Mouse (Mus musculus): ENCODE results near the gene Xlr5c. TPM values are rescaled to one million over a fixed set of nuclear protein-coding genes. Genes with fewer than 3 reads are reported as not detected.
"Not testable (repeated sequence)": the region's sequence is repeated elsewhere in the genome, so short reads cannot be mapped to it uniquely, and the experiment has no call there.

The Xlr5c gene
- not detected for total RNA-seq (2021)
- long read RNA-seq, experiment 1, result 0 reads
- long read RNA-seq, experiment 2, result 0 reads

DNA sequence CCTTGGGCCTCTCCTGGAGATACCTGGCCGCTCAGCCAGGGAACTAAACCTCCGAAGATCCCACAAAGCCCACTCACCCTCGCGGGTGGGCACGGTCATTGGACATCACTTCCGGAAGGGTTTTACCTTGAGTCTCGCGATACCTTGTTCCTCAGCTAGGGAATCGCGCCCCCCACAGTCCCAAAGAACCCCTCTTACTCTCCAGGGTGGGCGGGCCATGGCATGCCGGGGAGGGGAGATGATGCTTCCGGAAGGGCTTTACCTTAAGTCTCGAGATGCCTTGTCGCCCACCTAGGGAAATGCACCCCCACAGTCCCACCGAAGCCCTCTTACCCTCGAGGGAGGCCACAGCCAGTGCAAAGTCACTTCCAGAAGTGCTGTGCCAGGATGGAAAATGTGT lies at the start of gene Xlr5c, which contains the start of gene Xlr5a:
Gene Xlr5c, minus strand, starts transcription at position 101 of the 400 bp plus-strand sequence.
Gene Xlr5a, minus strand, starts transcription at position 101 of the 400 bp plus-strand sequence.
- intact Hi-C loops (cut with DNase I); DNase-seq: not testable (repeated sequence)

DNA sequence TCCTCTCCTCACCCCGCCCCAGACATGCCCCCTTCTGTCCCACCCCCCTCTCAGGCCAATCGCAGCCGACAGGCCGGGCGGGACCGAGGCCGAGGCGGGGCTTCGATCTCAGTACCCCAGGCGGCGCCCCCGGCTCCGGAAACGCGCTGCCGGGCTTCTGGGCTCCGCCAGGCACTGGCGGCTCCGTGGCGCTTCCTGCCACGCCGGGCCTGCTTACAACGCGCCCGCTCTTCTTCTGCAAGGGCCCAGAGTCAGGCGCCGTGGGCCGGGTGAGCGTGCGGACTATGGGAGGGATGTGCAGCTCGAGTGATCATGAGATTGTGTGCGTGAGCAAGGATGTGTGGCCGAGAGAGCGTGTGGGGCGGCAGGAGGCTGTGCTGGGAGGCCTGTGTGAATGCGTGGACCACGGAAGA lies 49.7 kb upstream of the Xlr5c start, which contains the start of gene Zfp275:
Gene Zfp275, plus strand, starts transcription at position 139 of the 413 bp plus-strand sequence.
- peak; percentile 77 to 81 for DNase-seq
- intact Hi-C loops (cut with DNase I), result loop anchor here (10.0 kb wide), 1 partner anchor 118 kb away; the partner anchor contains the start of gene F8a

DNA sequence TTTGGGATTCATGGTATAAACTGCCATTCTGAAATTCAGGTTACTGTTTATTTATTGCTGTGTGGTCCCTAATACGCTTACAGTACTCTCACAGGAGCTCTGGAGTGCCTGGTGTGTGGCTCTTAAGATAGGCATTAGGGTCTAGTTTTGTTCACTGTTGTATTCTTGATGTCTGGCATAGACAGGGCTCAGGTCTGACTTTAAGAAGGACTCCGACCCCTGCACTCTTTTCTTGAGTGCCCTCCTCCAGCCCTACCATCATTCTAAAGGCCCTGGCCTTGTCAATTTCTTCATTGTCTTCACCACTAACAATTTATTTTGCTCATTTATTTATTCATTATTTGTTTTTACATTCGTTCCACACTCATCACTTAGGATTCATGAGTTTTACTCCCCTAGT lies 49.3 kb upstream of the Xlr5c start:
- no peak for DNase-seq
- intact Hi-C loops (cut with DNase I), result loop anchor here (10.0 kb wide), 1 partner anchor 117 kb away; the partner anchor contains the start of gene F8a

DNA sequence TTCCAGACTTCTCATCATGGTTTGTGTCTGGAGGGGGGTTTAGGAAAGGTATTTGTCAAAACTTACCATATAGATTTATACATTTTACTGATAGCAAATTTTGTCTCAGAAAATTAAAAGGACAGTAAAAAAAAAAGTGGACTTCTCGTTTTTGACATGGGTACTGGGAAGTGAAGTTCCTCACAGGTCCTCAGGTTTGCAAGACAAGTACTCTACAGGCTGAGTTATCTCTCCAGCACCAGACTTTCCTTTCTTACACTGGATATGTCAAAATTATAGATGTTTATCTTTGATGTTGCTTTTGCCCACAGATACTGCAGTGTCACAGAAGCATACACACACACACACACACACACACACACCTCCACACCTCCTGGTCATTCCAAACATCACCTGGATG lies 48.7 kb upstream of the Xlr5c start:
- DNase-seq, result no peak
- intact Hi-C loops (cut with DNase I), result loop anchor here (10.0 kb wide), 1 partner anchor 117 kb away; the partner anchor contains the start of gene F8a

DNA sequence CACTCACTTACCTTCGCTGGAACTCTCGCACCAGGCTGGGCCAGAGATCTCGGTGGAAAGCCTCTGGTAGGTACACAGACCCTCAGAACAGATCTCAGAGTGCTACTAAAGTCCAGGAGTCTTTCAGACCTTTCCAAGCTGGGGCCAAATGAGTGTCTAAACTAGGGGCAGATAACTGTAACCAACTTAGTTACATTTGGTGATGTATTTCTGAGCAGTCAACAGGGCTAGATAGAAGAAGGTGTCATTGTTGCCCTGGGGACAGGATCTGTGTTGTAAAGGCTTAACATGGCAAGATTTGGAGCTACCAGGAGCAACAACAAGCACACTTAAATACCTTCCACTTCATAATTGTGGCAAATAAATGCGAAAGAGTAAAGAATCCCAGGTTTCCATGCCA lies 44.0 kb upstream of the Xlr5c start, which contains the start of gene Gm45015:
Gene Gm45015, minus strand, starts transcription at position 101 of the 400 bp plus-strand sequence.
- intact Hi-C loops (cut with DNase I), result no loop called here
- DNase-seq, result no peak

DNA sequence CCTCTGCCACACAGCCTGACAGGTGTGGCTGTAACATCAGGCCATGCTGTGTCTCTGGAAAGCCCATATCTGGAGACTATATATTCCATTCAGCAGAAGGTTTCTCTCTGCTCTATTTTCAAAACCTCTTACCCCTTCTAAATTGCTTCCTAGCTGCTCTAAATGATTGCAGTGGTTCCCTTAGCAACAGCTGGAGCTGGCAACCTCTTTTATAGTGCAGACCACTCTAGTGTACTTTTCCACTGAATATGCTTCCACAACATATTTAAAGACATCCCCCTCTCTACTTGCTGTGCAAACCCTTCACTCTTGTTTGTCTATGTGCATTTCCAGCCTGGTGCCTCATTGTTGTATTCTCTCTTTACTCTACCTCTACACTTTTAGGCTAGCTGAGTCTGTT lies 40.8 kb upstream of the Xlr5c start:
- no peak for DNase-seq
- intact Hi-C loops (cut with DNase I), result no loop called here

DNA sequence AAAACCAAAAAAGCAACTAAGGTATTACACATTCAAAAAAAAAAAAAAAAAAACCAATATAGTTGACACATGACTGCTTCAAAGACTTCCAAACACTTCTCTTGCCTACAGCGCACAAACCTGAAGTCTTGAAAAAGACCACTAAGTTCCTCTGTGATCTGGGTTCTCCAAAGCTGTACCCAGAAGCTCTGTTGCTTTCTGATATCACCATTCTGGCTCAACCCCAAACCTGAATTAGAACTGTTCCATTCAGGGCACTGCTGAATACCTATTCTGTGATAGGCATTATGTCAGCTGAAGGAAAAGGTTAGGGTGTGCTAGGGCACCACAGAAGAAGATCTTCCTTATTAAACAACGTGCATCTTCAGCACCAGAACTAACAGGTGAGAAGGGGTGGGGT lies 34.4 kb upstream of the Xlr5c start:
- intact Hi-C loops (cut with DNase I), result no loop called here
- DNase-seq, result no peak

DNA sequence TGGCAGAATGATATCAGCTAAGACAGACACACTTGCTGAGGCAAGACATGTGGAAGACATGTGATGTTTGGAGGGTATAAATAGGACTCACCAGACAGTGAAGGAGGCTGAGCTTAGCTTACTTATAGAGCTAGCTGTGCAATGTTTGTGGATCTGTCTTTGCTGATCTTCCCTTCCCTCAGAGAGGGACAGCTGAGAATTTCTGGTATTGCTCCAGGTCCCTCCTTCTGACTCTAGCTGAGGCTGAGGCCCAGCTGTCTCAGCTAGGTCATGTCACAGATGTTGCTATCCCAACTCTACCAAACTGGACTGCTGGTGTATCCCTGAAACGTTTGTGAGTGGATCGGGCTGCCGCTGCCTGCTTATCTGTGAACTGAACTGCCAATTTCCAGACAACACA lies 28.3 kb upstream of the Xlr5c start:
- intact Hi-C loops (cut with DNase I), result no loop called here

DNA sequence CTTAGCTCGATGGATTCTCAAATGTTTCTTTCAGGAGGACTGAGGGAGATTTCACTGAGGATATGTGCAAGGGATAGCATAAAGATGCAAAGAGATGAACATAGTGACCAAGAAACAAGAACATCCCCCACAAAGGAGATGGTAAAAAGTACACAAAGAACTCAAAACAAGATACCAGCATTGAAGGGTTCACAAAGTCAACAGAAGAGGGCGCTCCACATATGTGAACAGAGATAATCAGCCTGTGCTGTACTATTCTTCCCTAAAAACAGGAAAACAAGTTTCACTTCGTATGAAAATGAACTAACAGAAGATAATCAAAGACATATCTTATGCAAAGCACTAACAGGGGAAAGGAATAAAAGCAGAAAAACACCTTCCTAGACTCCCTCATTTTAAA lies 19.7 kb upstream of the Xlr5c start:
- intact Hi-C loops (cut with DNase I), result loop anchor here (5.0 kb wide), 2 partner anchors 120 to 180 kb away; no protein-coding TSS in a partner anchor
- DNase-seq, result peak; percentile 1 to 29

More for the DNA sequence above, 28.3 kb upstream of the Xlr5c start:
- no peak for DNase-seq

DNA sequence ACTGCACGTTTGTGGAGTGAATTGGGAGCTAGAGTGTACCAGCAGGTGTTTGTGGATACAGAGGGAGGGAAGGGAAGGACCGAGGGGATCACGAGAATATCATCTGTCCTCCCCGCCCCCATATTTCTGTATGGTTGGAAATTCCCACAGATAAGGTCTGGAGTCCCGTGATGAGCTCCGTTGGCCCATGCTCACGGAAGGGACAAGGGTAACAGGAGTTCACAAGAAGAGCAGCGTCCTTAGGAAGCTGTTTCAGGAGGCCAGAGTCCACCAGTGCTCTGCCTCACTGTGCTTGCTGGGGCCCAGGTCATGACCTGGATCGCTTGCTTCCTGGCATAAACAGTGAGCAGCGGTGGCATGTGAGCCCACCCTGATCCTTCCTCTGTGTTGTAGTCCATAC lies 3.0 kb upstream of the Xlr5c start:
- DNase-seq; intact Hi-C loops (cut with DNase I): not testable (repeated sequence)

DNA sequence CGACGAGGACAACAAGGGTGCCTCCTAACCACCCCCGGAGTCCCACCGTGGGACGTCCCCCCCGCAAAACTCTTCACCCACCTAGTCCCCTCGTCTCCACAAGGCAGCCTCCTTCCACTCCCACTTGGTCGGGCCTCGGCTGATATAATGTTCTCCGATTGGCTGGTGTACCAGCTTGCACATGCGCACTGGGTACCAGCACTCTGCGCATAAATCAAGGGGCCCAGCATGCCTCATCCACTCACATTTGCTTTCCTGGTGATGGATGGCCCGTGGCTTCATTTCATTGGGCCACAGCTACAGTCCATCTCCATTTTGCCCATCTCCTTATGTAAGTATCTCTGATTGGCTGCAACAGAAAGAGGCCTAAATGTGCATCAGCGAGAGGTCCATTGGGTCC lies 27.5 kb downstream of the Xlr5c start, which contains the start of gene Xlr3c:
Gene Xlr3c, minus strand, starts transcription at position 121 of the 400 bp plus-strand sequence.
- intact Hi-C loops (cut with DNase I), result not testable (repeated sequence)

DNA sequence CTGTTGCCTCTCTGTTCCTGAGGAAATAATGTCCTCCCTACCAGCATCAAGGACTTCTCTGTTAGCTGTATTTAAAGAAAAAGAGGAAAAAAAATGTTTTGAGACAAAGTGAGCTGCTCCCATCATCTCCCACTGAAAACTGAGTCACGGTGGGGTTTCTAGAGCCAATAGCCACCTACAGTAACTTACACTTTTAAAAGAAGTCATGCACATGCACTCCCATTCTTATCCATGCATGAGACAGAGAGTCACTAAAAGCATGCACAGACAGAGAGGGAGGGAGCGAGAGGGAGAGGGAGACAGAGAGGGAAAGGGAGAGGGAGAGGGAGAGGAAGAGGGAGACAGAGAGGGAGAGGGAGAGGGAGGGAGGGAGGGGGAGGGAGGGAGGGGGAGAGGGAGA lies 30.3 kb downstream of the Xlr5c start:
- intact Hi-C loops (cut with DNase I), result not testable (repeated sequence)

More for the DNA sequence above, 27.5 kb downstream of the Xlr5c start, which contains the start of gene Xlr3c:
- DNase-seq, result not testable (repeated sequence)

DNA sequence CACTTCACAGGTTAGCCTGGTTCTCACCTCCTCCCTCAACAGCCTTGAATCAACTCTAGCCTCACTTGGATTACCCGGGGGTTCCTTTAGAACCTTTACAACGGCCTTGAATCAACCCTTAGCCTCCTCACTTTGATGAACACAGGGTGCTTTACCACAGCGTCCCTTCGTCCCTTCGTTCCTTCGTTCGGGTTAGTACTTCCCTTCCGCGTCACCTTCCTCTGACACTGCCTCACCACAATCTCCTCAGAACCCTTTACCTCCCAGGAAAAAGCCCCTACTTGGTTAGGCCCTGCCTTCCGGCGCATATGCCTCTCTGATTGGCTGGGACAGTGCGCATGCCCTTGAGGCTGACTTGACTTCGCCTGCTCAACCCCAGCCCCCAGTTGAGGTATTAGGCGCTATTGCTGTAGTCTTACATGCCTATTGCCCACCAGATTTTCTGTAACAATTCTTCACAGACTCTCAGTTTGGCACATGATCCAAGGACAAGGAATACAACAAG lies 49.9 kb downstream of the Xlr5c start, which contains the start of gene Xlr4c:
Gene Xlr4c, minus strand, starts transcription at position 310 of the 505 bp plus-strand sequence.
- intact Hi-C loops (cut with DNase I); DNase-seq: not testable (repeated sequence)

More for the DNA sequence above, 30.3 kb downstream of the Xlr5c start:
- DNase-seq, result not testable (repeated sequence)

Other genes with a start within 250 kb of the Xlr5c start
- gene Pnma3, start 228.2 kb downstream of the Xlr5c start, total RNA-seq (2021), result not detected
- gene Xlr4a, start 210.5 kb downstream of the Xlr5c start, total RNA-seq (2021), result 1 to 10 TPM in 1 of 2 experiments, not detected in 1; 2.7 TPM
- gene Xlr3a, start 195.9 kb downstream of the Xlr5c start, total RNA-seq (2021), result 1 to 10 TPM in 1 of 2 experiments, not detected in 1; 1.1 TPM
- not detected for gene Gm14685, start 175.9 kb downstream of the Xlr5c start, total RNA-seq (2021)
- not detected for gene Xlr5b, start 144.2 kb downstream of the Xlr5c start, total RNA-seq (2021)
- not detected for gene DXBay18, start 143.5 kb downstream of the Xlr5c start, total RNA-seq (2021)
- not detected for gene Spin2d, start 116.0 kb downstream of the Xlr5c start, total RNA-seq (2021)
- gene Xlr3b, start 100.8 kb downstream of the Xlr5c start, total RNA-seq (2021), result 1 to 10 TPM in 1 of 2 experiments, under 1 TPM in 1; 0.19 to 3.5 TPM
- gene Xlr4b, start 78.6 kb downstream of the Xlr5c start, total RNA-seq (2021), result 1 to 10 TPM in 1 of 2 experiments, under 1 TPM in 1; 0.36 to 1.4 TPM
- gene F8a, start 64.7 kb downstream of the Xlr5c start, total RNA-seq (2021), result 1 to 10 TPM; 6.3 to 6.4 TPM
- gene Xlr4c, start 49.8 kb downstream of the Xlr5c start, total RNA-seq (2021), result 1 to 10 TPM in 1 of 2 experiments, not detected in 1; 1.2 TPM
- gene Xlr3c, start 27.6 kb downstream of the Xlr5c start, total RNA-seq (2021), result not detected
- gene Xlr5a, start within 50 bp of the Xlr5c start, total RNA-seq (2021), result not detected
- gene Gm45015, start 43.9 kb upstream of the Xlr5c start, total RNA-seq (2021), result not detected
- gene Zfp275, start 49.6 kb upstream of the Xlr5c start, total RNA-seq (2021), result 1 to 10 TPM; 4.8 to 5.7 TPM
- not detected for gene Gm18336, start 105.8 kb upstream of the Xlr5c start, total RNA-seq (2021)
- gene Zfp92, start 118.1 kb upstream of the Xlr5c start, total RNA-seq (2021), result not detected
- not detected for gene Trex2, start 142.4 kb upstream of the Xlr5c start, total RNA-seq (2021)
- 1 to 10 TPM; 8.3 to 8.8 TPM for gene Haus7, start 166.1 kb upstream of the Xlr5c start, total RNA-seq (2021)
- 100 to 1,000 TPM; 216 to 248 TPM for gene Bgn, start 190.6 kb upstream of the Xlr5c start, total RNA-seq (2021)
- gene Atp2b3, start 210.1 kb upstream of the Xlr5c start, total RNA-seq (2021), result under 1 TPM in 1 of 2 experiments, not detected in 1; 0.14 TPM